Mouse (Mus musculus): ENCODE measurements around the gene Nploc4. TPM values are rescaled to one million over a fixed set of nuclear protein-coding genes. Genes with fewer than 3 reads are reported as not detected.

The Nploc4 gene
- polyA plus RNA-seq, 1 experiment from 2014 or later, result 44.7 TPM

DNA sequence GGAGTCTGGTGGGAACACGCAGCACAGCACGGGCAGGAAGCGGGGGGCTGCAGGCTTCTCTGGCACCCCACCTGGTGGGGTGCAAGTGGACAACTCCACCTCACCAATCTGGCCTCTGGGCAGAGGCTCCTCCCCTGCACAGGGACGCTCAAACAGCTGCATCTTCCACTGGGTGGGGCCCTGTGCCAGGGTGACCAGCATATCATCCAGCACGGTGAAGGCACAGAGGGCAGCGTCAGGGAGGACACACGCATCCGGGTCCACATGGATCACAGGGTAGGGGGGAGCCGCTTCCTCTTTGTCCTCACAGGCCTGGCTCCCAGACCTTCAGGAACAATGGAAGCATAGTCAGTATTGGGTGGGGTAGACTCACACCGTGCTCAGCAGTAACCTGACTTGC lies 60.2 kb downstream of the Nploc4 start:
- peak overlapping the region; percentile 98 for H3K4me2 ChIP-seq
- WGBS, result 76% methylated on average over 10 of the region's 10 CpGs
- H3K4me3 ChIP-seq (ENCODE audit: low read depth, low read length), result peak overlapping the region; percentile 88
- DNase-seq (ENCODE audit: low spot score, missing footprints), result no peak
- H3K9me3 ChIP-seq (ENCODE audit: control insufficient read depth, low read length), result no peaks in the 10 kb centered on the region
- H3K4me1 ChIP-seq (ENCODE audit: control insufficient read depth, insufficient read depth, low read length), result peaks cover 16% of the 10 kb centered on the region
- peak overlapping the region; percentile 81; the same call in 1 of the 2 replicates for H3K9ac ChIP-seq (ENCODE audit: low read length)
- ATAC-seq (ENCODE audit: low FRiP score), result no peak
- H3K27me3 ChIP-seq (ENCODE audit: control insufficient read depth, insufficient read depth, low read length), result no peaks in the 10 kb centered on the region
- no peak overlapping the region for H3K27ac ChIP-seq (ENCODE audit: low read depth, low read length)
- H3K36me3 ChIP-seq (ENCODE audit: control insufficient read depth, insufficient read depth, low read length), result peaks cover 5% of the 10 kb centered on the region; the same call in 1 of the 2 replicates

DNA sequence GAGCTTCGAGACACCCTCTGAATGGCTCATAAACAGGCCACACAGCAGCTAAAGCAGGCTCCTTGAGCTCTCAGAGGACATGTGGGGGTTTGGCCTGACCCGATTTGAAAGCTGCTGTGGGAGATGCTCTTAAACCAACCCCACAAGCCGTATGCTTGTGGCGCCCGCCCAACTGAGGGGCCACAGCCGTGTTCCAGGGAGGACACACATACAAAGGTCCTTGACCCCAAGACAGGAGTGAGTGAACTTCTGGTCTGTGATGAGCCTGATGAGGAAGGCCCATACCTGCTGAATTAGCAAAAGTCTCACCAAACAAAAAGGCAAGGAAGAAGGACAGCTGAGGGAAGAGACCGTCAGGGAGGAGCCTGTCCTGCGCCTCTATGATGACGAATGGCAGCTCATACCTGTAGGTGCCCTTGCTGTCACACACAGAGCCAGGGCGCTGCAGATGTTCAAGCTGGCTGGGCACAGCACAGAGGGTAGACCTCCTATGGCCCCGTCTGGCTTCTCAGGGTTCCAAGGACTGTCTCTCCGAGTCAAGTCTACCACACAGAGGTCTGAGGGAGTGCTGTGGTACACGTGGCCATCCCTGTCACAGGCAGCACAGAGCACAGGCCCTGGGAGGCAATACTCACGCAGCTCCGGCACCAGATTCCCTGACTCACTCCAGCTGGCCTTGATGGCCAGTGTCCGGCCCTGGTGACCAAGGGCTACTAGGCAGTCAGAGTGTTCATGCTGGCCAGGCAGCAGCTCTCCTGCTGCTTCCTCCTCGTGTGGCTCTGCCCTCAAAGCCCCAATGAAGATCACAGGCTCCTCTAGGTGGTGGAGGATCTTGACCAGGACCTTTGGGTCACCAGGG lies 61.0 kb downstream of the Nploc4 start:
- H3K27me3 ChIP-seq (ENCODE audit: control insufficient read depth, insufficient read depth, low read length), result no peaks in the 10 kb centered on the region
- H3K4me1 ChIP-seq (ENCODE audit: control insufficient read depth, insufficient read depth, low read length), result peaks cover 16% of the 10 kb centered on the region
- H3K27ac ChIP-seq (ENCODE audit: low read depth, low read length), result no peak overlapping the region
- H3K4me3 ChIP-seq (ENCODE audit: low read depth, low read length), result no peak overlapping the region
- H3K9me3 ChIP-seq (ENCODE audit: control insufficient read depth, low read length), result no peaks in the 10 kb centered on the region
- DNase-seq (ENCODE audit: low spot score, missing footprints) (no peak), ATAC-seq (ENCODE audit: low FRiP score) (no peak)
- WGBS, result 90% methylated on average over 17 of the region's 17 CpGs
- no peak overlapping the region for H3K9ac ChIP-seq (ENCODE audit: low read length)
- H3K36me3 ChIP-seq (ENCODE audit: control insufficient read depth, insufficient read depth, low read length), result peaks cover 5% of the 10 kb centered on the region; the same call in 1 of the 2 replicates
- H3K4me2 ChIP-seq, result no peak overlapping the region

DNA sequence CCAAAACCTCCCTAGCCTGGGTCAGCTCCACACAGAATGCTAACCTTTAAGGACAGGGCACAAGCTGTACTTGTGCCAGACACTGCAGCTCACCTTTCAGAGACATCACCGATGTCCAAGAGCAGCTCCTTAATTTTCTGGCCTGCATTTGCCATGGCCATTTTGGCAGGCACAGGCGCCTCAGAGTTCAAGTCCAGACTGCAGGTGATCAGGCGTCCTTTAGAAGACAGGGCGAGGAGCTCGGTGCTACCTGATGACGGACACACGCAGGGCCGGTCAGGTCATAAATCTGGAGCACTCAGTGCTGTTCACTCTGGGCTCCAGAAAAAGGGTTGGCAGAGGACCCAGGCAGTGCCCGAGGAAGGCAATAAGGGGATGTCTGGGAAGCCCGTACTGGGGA lies 62.2 kb downstream of the Nploc4 start:
- no peaks in the 10 kb centered on the region for H3K9me3 ChIP-seq (ENCODE audit: control insufficient read depth, low read length)
- no peak for ATAC-seq (ENCODE audit: low FRiP score)
- H3K9ac ChIP-seq (ENCODE audit: low read length), result no peak overlapping the region
- H3K36me3 ChIP-seq (ENCODE audit: control insufficient read depth, insufficient read depth, low read length), result peaks cover 2% of the 10 kb centered on the region; the same call in 1 of the 2 replicates
- H3K27ac ChIP-seq (ENCODE audit: low read depth, low read length), result no peak overlapping the region
- H3K4me2 ChIP-seq, result no peak overlapping the region
- H3K4me3 ChIP-seq (ENCODE audit: low read depth, low read length), result no peak overlapping the region
- WGBS, result 93% methylated on average over 10 of the region's 10 CpGs
- DNase-seq (ENCODE audit: low spot score, missing footprints), result no peak
- H3K27me3 ChIP-seq (ENCODE audit: control insufficient read depth, insufficient read depth, low read length), result no peaks in the 10 kb centered on the region
- H3K4me1 ChIP-seq (ENCODE audit: control insufficient read depth, insufficient read depth, low read length), result peaks cover 16% of the 10 kb centered on the region

DNA sequence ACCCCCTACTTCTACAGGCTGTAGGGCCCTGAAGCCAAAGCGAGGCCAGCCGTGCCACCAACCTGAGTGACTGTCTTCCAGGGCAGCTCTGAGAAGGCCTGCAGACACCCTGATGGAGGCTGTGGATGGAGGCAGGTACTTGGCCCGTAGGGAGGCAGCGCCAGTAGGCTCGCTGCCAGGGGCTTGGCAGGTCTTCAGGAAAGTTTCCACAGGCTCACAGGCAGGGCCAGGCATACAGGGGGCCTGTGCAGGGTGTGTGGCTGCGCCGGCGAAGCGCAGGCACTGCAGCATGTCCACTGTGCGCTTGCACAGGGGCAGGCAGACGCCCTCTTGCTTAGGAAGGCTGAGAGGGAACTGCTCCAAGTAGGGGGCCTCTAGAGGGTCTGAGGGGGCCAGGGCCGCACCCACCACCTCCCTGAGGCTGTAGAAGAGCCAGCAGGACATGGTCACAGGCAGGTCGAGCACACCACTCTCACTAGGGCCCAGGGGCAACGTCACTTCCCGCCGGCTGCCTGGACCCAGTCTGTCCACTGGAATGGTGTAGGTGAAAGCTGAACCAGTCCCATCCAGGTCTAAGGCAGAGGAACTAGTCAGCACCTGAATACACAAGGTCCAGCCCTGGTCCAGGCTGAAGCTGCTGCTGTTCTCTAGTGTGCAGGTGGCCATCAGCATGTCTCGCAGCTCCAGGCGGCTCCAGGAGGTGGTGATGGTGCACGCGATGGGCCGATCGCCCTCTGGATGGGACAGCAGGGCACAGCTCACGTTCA lies 63.5 kb downstream of the Nploc4 start:
- ATAC-seq (ENCODE audit: low FRiP score), result no peak
- no peaks in the 10 kb centered on the region for H3K9me3 ChIP-seq (ENCODE audit: control insufficient read depth, low read length)
- WGBS, result 93% methylated on average over 23 of the region's 23 CpGs
- no peaks in the 10 kb centered on the region for H3K27me3 ChIP-seq (ENCODE audit: control insufficient read depth, insufficient read depth, low read length)
- no peak overlapping the region for H3K27ac ChIP-seq (ENCODE audit: low read depth, low read length)
- no peak overlapping the region for H3K9ac ChIP-seq (ENCODE audit: low read length)
- peaks cover 13% of the 10 kb centered on the region for H3K4me1 ChIP-seq (ENCODE audit: control insufficient read depth, insufficient read depth, low read length)
- peaks cover 5% of the 10 kb centered on the region; the same call in 1 of the 2 replicates for H3K36me3 ChIP-seq (ENCODE audit: control insufficient read depth, insufficient read depth, low read length)
- no peak overlapping the region for H3K4me2 ChIP-seq
- no peak for DNase-seq (ENCODE audit: low spot score, missing footprints)
- no peak overlapping the region for H3K4me3 ChIP-seq (ENCODE audit: low read depth, low read length)

DNA sequence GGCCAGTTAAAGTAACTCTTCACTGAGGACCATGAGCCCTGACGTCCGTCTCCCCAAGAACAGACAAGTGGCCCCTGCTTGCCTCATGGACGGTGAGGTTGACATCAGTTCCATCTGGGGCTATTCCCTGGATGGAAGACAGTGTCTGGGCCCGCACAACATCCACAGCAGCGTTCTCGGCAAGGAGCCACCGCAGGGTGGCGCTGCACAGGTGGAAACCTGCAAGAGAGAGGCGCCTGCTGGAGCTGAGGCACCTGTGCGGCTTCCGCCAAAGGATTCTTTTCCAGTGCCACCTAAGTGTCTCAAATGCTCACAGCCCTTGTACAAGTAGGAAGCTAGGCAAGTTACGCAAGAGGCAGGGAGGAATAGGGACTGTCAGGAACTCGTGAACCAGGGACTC lies 64.5 kb downstream of the Nploc4 start:
- no peak overlapping the region for H3K9ac ChIP-seq (ENCODE audit: low read length)
- peaks cover 7% of the 10 kb centered on the region for H3K4me1 ChIP-seq (ENCODE audit: control insufficient read depth, insufficient read depth, low read length)
- H3K36me3 ChIP-seq (ENCODE audit: control insufficient read depth, insufficient read depth, low read length), result peaks cover 5% of the 10 kb centered on the region; the same call in 1 of the 2 replicates
- ATAC-seq (ENCODE audit: low FRiP score) (no peak), DNase-seq (ENCODE audit: low spot score, missing footprints) (no peak)
- no peaks in the 10 kb centered on the region for H3K27me3 ChIP-seq (ENCODE audit: control insufficient read depth, insufficient read depth, low read length)
- 62% methylated on average over 13 of the region's 13 CpGs for WGBS
- no peak overlapping the region for H3K4me2 ChIP-seq
- H3K4me3 ChIP-seq (ENCODE audit: low read depth, low read length), result no peak overlapping the region
- H3K27ac ChIP-seq (ENCODE audit: low read depth, low read length), result no peak overlapping the region
- no peaks in the 10 kb centered on the region for H3K9me3 ChIP-seq (ENCODE audit: control insufficient read depth, low read length)

DNA sequence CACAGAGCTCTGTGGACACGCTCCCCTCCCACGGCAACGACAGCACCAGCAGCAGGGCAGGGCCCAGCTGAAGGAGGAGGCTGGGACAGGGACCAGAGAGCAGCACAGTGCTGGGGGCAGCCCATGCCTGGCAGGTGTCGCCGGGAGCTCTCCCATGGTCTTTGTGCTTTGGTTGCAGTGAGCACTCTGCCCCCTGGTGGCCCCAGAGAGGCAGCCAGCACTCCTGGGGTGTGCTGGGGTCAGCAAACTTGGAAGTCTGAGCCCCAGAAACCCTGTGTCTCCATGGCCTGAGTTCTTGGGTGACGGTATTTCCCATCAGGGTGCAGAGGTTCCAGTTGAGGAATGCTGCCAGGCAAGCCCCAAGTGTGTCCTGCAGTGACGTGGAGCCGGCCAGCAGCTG lies 67.9 kb downstream of the Nploc4 start:
- ATAC-seq (ENCODE audit: low FRiP score) (peak; percentile 80), DNase-seq (ENCODE audit: low spot score, missing footprints) (no peak)
- no peaks in the 10 kb centered on the region for H3K27me3 ChIP-seq (ENCODE audit: control insufficient read depth, insufficient read depth, low read length)
- no peak overlapping the region for H3K4me2 ChIP-seq
- H3K9ac ChIP-seq (ENCODE audit: low read length), result peak overlapping the region; percentile 31; the same call in 1 of the 2 replicates
- 0 out of 2 replicates have a peak, but pooled peaks cover 3% of the 10 kb centered on the region for H3K36me3 ChIP-seq (ENCODE audit: control insufficient read depth, insufficient read depth, low read length)
- WGBS, result 36% methylated on average over 8 of the region's 8 CpGs
- H3K4me3 ChIP-seq (ENCODE audit: low read depth, low read length), result no peak overlapping the region
- H3K4me1 ChIP-seq (ENCODE audit: control insufficient read depth, insufficient read depth, low read length), result peaks cover 9% of the 10 kb centered on the region; the same call in 1 of the 2 replicates
- H3K27ac ChIP-seq (ENCODE audit: low read depth, low read length), result no peak overlapping the region
- H3K9me3 ChIP-seq (ENCODE audit: control insufficient read depth, low read length), result no peaks in the 10 kb centered on the region

DNA sequence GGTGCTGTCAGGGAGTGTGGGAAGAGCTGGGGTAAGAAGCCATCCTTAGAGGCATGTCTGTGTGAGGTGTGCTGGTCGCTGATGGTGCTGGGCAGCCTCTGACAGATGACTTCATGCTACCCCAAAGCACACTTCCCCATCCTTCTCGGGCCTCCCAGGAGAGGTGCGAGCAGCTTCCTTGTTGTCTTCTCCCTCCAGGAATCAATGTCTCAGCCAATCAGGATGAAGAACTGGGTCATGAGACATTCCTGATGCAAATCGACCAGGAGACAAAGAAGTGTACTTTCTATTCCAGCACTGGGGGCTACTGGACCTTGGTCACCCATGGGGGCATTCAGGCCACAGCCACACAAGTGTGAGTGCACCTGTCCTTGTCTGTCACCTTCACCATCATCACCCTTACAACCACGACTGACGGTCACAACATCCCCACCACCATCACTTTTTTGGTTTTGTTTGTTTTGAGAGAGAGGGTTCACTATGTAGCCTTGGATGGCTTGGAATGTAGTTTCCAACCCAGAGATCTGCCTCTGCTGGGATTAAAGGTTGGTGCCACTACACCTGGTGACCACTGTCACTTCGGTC lies 71.0 kb downstream of the Nploc4 start:
- 33% methylated on average over 7 of the region's 7 CpGs for WGBS
- ATAC-seq (ENCODE audit: low FRiP score) (no peak), DNase-seq (ENCODE audit: low spot score, missing footprints) (peak; percentile 88)
- Histone ChIP-seq H3K27me3 (ENCODE audit: control insufficient read depth, insufficient read depth, low read length) (no peaks in the 10 kb centered on the region), H3K36me3 (ENCODE audit: control insufficient read depth, insufficient read depth, low read length) (0 out of 2 replicates have a peak, but pooled peaks cover 3% of the 10 kb centered on the region), H3K9me3 (ENCODE audit: control insufficient read depth, low read length) (no peaks in the 10 kb centered on the region), H3K9ac (ENCODE audit: low read length) (0 out of 2 replicates have a peak overlapping the region, but pooled peaks have one; percentile 16), H3K4me3 (ENCODE audit: low read depth, low read length) (no peak overlapping the region), H3K4me2 (no peak overlapping the region), H3K27ac (ENCODE audit: low read depth, low read length) (no peak overlapping the region), H3K4me1 (ENCODE audit: control insufficient read depth, insufficient read depth, low read length) (peaks cover 9% of the 10 kb centered on the region)

DNA sequence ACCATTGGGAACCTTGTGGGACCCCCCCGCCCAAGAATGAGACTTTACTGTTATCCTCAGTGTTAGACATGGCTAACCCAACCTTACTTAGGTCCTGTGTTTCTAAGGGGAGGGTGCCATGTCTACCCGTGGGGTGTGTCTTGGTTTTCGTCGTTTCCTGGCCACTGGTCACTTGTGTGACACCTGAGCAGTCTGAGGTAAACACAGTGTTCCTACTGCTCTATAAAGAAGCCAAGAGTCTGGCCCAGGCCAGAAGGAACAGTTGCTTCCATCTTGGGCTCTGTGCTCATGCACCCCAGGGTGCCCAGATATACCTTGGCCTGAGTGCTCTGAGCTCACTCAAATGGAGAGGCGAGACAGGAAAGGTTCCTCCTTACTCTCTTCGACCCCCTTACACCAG lies 74.6 kb downstream of the Nploc4 start:
- WGBS, result 89% methylated on average over 6 of the region's 6 CpGs
- no peaks in the 10 kb centered on the region for H3K36me3 ChIP-seq (ENCODE audit: control insufficient read depth, insufficient read depth, low read length)
- no peak overlapping the region for H3K27ac ChIP-seq (ENCODE audit: low read depth, low read length)
- DNase-seq (ENCODE audit: low spot score, missing footprints) (no peak), ATAC-seq (ENCODE audit: low FRiP score) (no peak)
- no peak overlapping the region for H3K4me3 ChIP-seq (ENCODE audit: low read depth, low read length)
- no peaks in the 10 kb centered on the region for H3K9me3 ChIP-seq (ENCODE audit: control insufficient read depth, low read length)
- no peak overlapping the region for H3K4me2 ChIP-seq
- H3K4me1 ChIP-seq (ENCODE audit: control insufficient read depth, insufficient read depth, low read length), result peaks cover 16% of the 10 kb centered on the region
- H3K27me3 ChIP-seq (ENCODE audit: control insufficient read depth, insufficient read depth, low read length), result no peaks in the 10 kb centered on the region
- H3K9ac ChIP-seq (ENCODE audit: low read length), result no peak overlapping the region

Measured in midbrain, embryonic 11.5 days (tissue).